Mouse (Mus musculus): Measurements from ENCODE around the gene Lcn6.

DNA sequence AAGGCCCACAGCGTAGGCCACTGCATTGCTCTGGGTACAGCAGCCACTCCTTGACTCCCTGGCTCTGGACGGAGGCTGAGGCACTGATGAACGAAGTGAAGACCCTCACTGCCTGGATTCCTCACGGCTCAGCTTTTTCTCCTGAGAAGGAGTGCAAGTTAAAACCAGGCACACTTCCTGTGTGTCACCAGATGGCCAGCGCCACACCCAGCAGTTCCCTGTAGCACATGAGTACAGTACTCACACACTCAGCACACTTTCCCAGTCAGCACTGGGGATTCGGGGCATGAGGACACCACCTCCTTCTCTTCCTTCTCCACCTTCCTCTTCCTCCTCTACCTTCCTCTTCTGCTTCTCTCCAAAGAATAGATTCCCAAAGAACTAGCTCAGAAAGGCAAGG lies 48.8 kb upstream of the Lcn6 start, which contains the start of gene Fcna:
- TF ChIP-seq EP300 (IDR thresholded peaks at IDR 0.05; ENCODE audit: low read depth) (no peak), CTCF (IDR thresholded peaks at IDR 0.05; ENCODE audit: low read depth) (no peak)
